Mouse (Mus musculus) heart, adult 2 months (tissue): ENCODE measurements at regions not wholly inside any gene's neighbourhood (a gene's known extent, or its start where the extent isn't known, plus 50 kb on each side); places are given as distances from the start of the nearest gene placed in this dataset.

Source experiments
- CTCF ChIP-seq: fragments of 200-600 bp; IDR thresholded peaks from 2 replicates; pipeline ENCODE4 v1.8.1; 2022; ENCODE audit warnings: antibody characterized with exemption, mild to moderate bottlenecking, moderate library complexity
- EP300 ChIP-seq: fragments of 200-500 bp; IDR thresholded peaks from 2 replicates; pipeline ENCODE4 v1.6.1; 2011; ENCODE audit warnings: low read depth, low read length, control low read depth; ENCODE audit not compliant: insufficient read depth
- POLR2A ChIP-seq: fragments of 200-500 bp; IDR thresholded peaks from 2 replicates; pipeline ENCODE4 v1.6.1; 2011; ENCODE audit warnings: mild to moderate bottlenecking, low read depth, low read length, control low read depth; ENCODE audit not compliant: insufficient read depth

GRCm38 (mm10) chr13:75503394-75503793, 203.2 kb upstream of the Ell2 start:
- TF ChIP-seq POLR2A (no peak), EP300 (no peak), CTCF (no peak)
